Mouse (Mus musculus) cerebellum, postnatal 36 days (tissue): ENCODE results near the gene Syt11.
"Not testable (repeated sequence)": the region's sequence is repeated elsewhere in the genome, so short reads cannot be mapped to it uniquely, and the experiment has no call there.

Experiments
- DNase-seq, 2 experiments: peaks; one replicate each; pipeline ENCODE4 v3.0.0; 2021 to 2022; ENCODE audit warnings: mixed read lengths in 2 of 2

Gene Syt11

DNA sequence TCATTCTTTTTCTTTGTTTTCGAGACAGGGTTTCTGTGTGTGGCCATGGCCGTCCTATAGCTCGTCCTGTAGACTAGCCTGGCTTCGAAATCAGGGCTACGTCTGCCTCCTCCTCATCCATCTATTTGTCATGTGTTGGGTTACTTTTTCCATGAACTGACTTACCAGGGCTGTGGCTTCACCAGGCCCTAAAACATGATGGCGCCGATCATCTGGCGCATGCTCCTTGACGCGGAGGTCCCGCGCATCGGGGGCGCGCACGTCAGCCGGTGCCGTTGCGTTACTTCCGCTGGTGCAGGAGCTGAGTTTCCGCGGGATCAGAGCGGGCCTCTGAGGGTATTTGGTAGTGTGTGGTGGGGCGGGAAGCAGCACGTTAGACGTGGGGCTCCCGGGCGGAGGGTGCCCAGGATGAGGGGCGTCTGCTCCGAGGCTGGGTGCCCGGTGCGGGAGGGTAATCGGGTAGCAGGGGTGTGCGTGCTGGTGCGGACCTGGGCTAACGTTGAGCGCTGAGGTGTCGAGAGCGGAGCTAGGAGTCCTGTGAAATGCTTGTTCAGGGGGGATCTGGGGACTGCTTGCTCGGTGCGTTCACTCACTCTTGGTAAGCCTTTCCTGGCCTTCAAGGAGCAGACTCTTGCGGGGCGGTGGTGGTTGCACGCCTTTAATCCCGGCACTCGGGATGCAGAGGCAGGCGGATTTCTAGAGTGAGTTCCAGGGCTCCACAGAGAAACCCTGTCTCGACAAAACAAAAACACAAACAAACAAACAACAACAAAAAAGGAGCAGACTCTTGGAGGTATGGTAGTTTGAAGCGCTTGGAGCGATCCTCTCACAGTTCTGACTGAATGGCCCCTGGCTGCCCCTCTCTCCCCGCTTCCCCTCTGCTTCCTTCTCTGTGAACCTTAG is at the start of gene Syt11:
Syt11 (minus strand) TSS at position 226 of the 903 bp plus-strand sequence.
- peak in 1 of 2 experiments; percentile 45 for DNase-seq

DNA sequence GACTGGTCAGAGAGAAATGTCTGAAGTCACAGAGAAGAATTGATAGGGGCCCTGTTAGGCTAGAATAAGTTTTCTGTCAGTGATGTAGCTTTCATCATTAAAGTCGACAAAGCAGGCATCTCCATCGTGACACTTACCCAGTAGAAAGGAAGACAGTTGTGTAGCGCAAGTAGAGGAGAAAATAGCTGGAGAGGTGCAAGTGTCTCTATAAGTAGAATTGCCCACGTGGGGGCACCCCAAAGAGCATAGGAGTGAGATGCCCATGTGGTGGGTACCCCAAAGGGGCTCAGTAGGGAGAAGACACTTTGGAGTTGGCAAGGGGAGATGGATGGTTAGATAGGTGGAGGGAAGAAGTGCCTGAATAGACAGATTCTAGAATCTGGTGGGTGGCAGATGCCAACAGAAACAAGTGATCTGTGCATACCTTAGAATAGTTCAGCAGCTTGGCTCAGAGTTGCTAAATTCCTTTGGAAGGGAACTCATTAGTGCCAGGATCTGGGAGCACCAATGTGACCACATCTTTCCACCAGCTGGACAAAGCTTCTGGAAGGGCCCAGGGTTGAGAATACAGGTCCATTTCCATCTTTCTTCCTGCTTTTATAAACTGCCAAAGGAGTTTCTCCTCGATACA is 29.1 kb upstream of the Syt11 start:
- DNase-seq, result no peak

DNA sequence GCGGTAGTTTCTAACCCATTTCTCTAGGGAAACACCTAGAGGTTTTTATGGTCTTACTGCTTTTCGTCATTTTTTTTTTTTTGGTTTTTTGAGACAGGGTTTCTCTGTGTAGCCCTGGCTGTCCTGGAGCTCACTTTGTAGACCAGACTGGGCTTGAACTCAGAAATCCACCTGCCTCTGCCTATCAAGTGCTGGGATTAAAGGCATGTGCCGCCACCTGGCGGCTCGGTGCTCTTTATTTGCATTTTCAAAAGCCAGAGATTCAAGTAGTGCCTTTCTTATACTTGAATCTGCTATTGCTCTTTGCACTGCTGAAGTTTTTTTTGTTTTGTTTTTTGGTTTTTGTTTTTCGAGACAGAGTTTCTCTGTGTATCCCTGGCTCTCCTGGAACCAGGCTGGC is 22.5 kb upstream of the Syt11 start:
- not testable (repeated sequence) for DNase-seq

DNA sequence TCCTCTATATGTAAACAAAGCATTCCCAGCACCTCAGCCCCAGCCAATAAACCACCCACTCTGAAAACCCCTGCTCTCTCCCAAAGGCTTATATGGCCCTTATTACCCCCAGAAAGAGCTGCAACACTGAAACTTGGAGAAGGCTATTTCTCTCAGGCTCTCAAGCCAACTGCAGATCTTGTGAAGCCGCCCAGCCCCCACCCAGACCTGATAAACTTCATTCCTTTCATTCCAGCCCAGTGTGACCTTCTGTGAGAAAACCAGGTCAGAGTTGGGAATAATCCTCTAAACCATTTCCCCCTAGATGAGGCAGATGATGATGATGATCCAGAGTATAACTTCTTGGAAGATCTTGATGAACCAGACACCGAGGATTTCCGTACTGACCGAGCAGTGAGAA is 13.1 kb upstream of the Syt11 start:
- DNase-seq, result not testable (repeated sequence)

DNA sequence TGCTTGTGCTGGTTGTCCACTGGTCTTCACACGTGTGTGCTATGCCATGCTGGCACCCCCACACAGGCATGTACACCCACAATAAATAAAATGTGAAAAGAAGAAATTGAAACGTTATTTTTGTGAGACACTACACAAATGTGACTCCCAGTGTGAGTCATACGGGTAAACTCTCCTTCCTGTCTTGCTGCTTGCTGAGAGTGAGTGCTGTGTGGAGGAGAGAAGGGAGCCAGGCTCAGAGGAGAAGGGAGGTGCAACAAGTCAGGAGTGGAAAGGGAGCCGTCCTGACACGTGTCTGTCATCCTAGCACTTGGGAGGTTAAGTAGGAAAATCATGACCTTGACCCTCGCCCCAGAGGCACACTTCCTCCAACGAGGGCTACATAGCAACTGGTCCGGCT is 11.8 kb upstream of the Syt11 start:
- DNase-seq, result not testable (repeated sequence)

DNA sequence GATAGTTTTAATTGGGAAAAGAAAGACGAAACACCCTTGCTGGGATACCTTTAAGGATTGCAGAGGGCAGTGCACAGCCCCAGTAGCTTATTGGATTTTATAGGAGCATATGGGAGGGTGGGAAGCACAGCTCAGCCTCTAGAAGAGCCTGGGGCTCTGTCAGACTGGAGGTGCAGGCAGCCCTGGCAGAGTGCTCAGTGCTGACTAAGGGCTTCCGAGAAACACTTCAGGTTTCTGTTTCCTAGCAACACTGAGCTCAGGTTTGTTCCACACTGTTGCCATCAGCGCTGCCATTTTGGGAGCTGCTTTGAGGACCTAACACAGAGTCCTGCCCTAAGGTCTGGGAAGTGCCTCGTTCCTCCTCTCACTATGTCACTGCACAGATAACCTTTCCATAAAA is 11.4 kb upstream of the Syt11 start:
- not testable (repeated sequence) for DNase-seq

DNA sequence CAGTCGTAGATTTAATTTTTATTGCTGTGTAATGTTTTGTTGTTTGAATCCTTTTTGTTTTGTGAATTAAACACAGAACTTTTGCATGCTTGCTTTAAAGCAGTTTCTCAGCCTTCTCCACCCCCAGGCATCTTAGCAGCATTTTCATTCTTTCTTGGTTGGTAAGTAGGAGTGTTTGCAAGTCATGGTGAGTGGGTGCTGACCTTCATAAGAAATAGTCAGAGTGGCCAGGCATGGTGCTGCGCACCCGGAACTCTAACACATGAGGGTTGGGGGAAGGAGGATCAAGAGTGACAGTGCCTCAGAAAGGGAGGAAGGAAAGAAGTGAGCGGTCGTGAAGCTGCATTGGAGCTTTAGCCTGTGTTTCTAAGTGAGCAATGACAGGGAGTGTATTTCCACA is 9.9 kb upstream of the Syt11 start:
- no peak for DNase-seq

DNA sequence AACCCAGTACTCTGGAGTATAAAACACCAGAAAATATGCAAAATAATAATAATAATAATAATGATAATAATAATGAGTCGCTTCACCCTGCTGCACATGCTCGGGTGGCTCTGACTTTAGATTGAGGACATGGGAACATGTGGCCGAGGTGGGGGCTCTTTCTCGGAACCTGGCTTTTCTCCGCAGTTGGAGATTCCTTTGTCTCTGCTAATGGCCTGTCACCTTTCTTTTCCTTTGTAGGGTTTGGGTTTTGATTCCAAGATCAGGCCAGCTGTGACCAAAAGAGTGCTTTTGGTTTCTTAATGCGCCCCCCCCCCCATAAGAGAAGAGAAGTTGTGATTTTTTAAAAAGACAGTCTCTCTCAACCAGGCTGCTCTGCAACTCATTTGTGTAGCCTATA is 1.8 kb downstream of the Syt11 start:
- DNase-seq, result not testable (repeated sequence)

DNA sequence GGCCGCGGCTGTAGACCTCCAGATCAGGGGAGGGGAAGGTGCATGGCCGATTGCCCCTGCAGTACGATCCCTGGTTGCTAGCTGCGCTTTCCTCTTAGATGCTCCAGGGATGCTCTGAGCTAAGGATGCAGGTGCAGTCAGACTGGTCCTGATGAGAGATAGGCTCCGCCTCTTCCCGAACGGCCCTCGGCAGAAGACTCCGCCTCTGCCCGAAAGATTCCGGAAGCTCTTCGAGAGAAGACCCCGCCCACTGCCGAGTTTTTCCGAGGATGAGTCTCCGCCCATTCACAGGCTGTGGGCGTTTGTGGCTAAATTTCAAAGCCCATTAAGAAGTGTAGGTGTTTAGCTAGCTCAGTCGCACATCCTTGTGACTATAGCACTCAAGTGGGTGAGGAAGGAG is 2.6 kb downstream of the Syt11 start:
- peak; percentile 92 to 93 for DNase-seq

DNA sequence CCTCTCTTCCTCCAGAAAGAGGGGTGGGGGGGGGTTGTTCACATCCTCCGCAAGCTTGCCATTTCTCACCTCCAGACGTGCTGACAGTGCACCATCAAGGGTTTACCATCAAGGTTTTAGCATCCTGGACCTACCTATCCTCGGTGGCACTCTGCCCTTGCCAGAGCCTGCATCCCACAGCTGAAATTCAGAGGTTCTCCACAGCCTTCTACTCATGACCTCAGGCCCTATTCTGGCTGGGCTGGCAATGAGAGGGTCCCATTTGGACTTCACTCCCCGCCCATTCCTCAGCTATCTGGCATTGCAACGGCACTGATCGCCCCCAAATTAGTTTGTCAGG is 3.1 kb downstream of the Syt11 start:
- not testable (repeated sequence) for DNase-seq

DNA sequence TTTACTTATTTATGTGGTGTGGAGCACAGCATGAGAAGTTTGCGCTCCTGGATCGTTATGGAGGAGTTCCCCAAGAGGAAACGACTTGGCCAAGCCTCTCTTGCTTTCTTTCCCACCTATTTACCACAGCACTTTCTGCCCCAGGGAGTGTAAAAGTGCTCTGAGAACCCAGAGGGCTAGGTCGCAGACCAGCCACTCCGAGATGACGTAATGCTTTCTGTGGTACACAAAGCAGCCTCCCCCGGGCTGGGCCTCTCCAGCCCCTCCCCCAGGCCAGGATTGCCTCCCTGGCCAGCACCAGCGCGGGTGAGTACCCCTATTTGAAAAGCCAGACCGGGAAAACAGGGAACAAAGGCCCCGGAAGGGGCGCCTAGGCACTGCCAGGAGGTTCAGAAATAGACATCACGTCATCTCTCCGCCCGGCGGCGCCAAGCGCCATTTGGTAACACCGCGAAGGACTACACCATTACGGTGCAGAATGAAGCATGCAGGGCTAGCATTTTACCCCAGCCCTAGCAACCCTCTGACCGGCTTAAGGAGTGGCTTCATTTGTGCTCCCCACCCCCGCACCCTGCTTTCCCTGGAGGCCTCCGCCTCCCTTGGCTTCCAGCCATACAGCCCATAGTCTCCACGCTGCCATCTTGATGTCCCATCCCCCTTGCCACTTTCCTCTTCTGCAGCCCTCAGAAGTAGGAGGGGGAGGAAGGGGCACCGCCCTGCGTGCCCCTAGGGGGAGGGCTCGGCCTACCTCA is 3.6 kb downstream of the Syt11 start:
- DNase-seq, result peak; percentile 76

DNA sequence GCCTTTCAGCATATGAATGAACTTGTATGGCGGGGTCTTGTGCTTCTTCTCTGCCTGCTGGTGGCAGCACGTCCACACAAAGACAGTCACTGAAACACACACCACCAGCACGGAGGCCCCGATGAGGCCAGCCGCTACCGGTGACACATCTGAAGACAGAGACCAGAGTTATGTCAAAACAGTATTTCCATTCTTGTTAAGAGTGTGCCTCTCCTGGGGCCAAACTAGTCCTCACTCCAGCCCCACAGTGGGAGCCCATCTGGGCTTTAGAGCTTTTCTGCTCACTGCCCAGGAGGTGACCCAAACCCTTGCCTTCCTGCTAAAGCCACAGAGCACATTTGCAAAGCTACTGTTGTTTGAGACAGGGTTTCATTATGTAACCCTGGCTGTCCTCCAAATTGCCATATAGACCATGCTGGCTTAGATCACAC is 12.5 kb downstream of the Syt11 start:
- DNase-seq, result no peak

DNA sequence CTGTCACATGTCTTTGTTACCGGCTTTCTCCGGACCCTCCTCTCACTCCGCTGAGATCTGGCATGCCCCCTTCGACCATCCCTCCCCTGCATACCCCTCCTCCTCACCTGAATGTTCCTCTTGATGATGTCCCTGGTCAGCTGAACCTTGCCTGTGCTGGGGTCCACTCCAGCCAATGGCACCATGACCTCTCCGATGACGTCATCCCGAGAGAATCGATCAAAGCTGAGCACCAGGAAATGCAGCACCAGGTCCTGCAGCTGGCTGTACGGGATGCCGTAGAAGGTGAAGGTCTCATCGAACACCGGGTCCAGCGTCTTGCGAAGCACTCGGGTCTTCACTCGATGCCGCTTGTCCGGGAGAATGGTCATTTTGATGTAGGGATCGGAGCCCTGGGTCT is 13.3 kb downstream of the Syt11 start:
- DNase-seq, result no peak

DNA sequence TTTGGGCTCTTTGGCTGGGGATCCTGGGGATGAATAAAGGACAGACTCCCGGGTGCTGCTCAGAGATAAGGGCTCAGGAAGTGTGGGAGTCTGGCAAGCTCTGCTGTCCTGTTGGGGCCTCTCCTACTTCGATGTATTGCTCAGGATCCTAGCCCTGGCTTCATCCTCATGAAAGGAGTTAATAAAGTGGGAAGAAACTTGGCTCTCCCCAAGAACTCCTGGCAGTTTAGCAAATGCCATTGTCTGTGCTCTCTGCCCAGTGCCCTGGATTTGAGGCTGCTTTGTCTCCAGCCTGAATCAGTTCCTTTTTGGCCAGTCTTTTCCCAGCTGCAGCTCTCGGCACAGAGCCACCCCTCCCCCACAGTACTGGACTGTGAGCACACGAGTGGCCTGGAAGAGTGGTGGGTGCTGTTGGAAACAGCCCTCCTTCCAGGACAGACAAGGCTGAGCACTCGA is 16.9 kb downstream of the Syt11 start:
- DNase-seq, result peak; percentile 65 to 68

DNA sequence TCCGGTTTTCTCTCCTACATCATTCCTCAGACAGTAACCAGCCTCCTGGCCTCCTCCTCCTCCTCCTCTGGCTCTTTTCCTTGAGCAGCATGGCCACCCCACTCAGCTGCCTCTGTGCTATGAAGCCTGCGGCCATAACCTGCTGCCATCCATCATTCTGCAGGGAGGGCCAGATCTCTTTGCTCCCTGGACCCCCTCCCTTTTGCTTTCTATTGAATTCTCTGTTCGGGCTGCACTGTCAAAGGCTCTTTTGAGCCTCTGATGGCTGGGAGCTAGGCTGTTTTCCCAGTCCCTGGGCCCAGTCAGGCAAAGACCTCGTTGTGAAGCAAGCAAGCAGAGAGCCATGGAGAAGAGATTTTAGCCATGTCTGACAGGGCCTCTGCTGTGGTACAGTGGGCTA is 18.7 kb downstream of the Syt11 start:
- DNase-seq, result no peak

DNA sequence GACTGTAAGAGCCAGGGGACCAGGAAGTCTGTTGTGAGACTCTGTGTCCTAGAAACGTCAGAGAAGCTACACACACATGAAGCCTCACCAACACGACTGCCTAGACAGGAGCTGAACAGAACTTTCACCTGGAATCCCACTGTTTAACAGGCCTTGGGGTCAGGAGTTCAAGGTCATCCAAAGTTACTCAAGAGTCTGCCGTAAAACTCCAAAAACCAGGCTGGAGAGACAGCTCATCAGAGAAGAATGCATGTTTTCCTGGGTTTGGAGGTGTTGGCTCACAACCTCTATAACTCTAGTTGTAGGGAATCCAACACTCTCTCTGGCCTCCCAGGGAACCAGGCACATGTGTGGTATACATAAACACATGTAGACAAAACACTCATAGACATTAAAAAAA is 19.4 kb downstream of the Syt11 start:
- no peak for DNase-seq

DNA sequence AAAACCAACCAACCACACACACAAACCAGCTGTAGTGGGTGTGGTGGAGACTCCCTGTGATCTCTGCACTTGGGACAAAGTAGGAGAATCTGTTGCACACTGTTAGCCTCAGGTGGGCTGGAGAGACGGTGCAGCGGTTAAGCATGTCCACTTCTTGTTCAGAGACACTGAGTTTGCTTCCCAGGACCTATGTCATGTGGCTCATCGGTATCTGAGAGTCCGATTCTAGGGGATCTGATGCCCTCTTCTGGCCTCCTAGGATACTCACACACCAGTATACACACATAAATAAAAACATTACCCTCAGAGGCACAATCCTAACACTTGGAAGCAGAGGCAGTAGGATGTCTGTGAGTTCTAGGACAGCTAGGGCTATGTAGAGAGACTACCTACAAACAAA is 20.7 kb downstream of the Syt11 start:
- no peak for DNase-seq

DNA sequence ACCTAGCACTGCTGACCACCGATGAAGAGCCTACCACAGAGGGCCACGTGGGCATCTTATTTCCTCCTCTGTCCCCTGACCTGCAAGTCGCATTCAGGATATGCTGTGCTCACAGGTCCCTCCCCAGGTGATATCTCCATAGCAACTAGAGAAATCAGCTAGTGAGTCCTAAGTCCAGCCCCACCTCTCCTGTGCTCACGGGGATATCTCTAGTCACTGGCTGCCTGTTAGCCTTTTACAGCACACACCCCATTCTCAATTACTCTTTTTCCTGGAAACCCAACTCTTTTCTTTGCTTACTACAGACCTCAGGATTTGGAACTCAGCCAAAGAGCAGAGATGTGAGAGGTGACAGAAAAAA is 28.1 kb downstream of the Syt11 start:
- DNase-seq, result no peak

DNA sequence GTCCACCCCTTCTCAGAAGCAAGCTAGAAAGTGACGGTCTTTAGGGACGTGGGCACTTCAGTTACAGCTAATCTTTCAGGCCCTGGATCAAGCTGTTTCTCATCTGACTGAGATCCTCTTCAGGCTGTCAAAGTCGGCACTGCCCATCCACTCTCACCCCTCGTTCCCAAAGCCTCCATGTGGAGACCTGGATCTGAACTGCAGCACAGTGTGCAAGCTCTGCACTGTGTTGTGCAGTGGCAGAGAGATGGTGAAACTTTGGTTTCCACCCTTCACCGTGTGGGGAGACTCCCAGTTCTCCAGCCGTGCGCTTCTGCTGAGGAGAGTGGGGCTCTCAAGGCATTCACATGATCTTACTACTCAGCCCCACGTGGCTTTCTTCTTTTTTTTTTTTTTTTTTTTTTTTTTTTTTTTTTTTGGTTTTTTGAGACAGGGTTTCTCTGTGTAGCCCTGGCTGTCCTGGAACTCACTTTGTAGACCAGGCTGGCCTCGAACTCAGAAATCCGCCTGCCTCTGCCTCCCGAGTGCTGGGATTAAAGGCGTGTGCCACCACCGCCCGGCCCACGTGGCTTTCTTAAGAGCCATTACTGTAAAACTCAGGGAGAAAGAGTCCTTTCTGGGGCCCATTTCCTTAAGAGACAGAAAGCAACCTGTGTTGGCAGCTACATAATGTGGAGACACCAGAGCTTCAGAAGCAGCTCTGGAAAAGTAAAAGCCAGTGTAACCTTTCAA is 28.7 kb downstream of the Syt11 start:
- no peak for DNase-seq

DNA sequence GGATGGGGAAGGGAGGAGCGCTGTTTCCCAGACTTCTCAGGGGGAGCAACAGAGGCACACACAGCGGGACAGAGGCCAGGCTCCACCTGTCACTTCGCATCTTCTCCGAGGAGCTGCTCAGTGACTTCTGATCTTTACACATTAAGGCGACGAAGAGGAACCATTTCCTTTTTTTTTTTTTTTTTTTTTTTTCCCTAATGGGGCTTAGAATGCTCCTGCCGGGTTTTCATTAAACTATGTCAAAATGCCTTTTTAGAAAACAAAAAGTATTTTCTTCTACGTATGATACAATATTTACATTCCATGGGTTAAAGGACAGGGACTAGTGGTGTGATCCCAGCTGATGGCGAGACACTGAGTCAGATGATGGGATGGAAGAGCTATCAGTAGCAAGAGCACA is 29.4 kb downstream of the Syt11 start:
- DNase-seq, result no peak

DNA sequence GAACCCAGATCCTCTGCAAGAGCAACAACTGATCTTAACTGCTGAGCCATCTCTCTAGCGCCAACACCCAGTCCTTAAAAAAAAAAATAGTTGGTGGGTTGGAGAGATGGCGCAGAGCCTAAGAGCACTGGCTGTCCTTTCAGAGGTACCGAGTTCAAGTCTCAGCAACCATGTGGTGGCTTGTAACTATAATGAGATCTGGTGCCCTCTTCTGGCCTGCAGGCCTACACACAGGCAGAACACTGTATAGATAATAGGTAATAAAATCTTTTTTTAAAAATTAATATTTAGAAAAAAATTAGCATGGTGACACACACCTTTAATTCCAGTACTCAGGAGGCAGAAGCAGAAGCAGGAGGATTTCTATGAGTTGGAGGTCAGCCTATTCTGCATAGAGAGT is 34.8 kb downstream of the Syt11 start:
- DNase-seq, result no peak

DNA sequence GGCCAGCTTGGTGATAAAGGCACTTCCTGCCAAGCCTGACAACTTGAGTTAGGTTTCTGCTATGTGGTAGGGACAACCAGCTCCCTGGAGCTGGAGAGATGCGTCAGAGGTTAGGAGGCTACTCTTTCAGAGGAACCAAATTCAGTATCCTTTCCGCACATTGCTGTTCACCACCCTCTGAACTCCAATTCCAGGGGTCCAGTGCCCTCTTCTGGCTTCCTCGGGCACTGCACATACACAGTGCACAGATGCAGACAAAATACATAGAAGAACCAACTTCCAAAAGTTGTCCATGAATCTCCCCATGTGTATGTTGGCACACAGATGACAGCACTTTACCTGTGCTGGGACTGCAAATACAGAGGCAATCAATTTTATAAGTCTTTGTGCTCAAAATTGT is 36.3 kb downstream of the Syt11 start:
- peak; percentile 57 to 58 for DNase-seq

DNA sequence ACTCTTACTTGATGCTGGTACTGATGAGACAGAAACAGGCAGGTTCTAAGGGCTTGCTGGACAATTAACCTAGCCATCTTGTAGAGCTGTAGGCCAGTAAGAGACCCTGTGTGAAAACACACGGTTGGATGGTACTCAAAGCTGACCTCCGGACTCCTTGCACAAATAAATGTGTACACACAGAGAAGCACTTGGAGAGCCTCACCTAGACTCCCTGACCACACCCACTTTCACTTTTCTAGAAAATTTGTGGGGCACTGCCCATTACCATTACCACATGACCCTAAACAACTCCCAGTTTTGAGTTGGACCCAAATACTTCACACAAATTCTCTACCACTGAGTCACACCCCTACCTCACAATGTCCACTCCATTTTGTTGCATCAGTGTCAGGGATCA is 38.4 kb downstream of the Syt11 start:
- DNase-seq, result no peak
